Mouse (Mus musculus) neural tube, postnatal 0 days (tissue): Measurements from ENCODE around the gene Ppp1r35. TPM values are rescaled to one million over a fixed set of nuclear protein-coding genes. Genes with fewer than 3 reads are reported as not detected.

Experiments used
- polyA plus RNA-seq: library from polyadenylated mRNA; unstranded; fragments of >200 nt; fragmentation: Nextera tagmentation; extraction: Ambion mirVana; gene quantifications from 2 replicates; pipeline ENCODE4 v1.2.1, GENCODE M21; 2015

The Ppp1r35 gene
- polyA plus RNA-seq = 53.2 and 55.8 TPM in 2 replicates

GRCm38 (mm10) chr5:137778635-137779034 lies at the start of gene Ppp1r35:
Gene Ppp1r35, plus strand, starts transcription at chr5:137778849.

GRCm38 (mm10) chr5:137741023-137741931 lies 37.4 kb upstream of the Ppp1r35 start, which contains the start of gene Nyap1:
Gene Nyap1, minus strand, starts transcription at chr5:137741607.

GRCm38 (mm10) chr5:137745214-137746171 lies 33.2 kb upstream of the Ppp1r35 start, which contains the start of gene Tsc22d4:
Gene Tsc22d4, plus strand, starts transcription at chr5:137745730.

GRCm38 (mm10) chr5:137787151-137787928 lies 8.7 kb downstream of the Ppp1r35 start, which contains the start of the genes Mepce and Zcwpw1:
Gene Mepce, minus strand, starts transcription at chr5:137787655.
Gene Zcwpw1, plus strand, starts transcription at chr5:137787798.

Other genes with a start within 250 kb of the Ppp1r35 start
- gene Epo, start 245.6 kb upstream of the Ppp1r35 start, polyA plus RNA-seq = not detected in 2 replicates
- gene Gnb2, start 245.3 kb upstream of the Ppp1r35 start, polyA plus RNA-seq = 624 and 644 TPM in 2 replicates
- 159 and 196 TPM in 2 replicates for gene Actl6b, start 225.3 kb upstream of the Ppp1r35 start, polyA plus RNA-seq
- gene Tfr2, start 209.0 kb upstream of the Ppp1r35 start, polyA plus RNA-seq = 9.2 and 12.8 TPM in 2 replicates
- 95.2 and 98.7 TPM in 2 replicates for gene Mospd3, start 177.8 kb upstream of the Ppp1r35 start, polyA plus RNA-seq
- 52.0 and 67.0 TPM in 2 replicates for gene Pcolce, start 165.1 kb upstream of the Ppp1r35 start, polyA plus RNA-seq
- gene Fbxo24, start 149.8 kb upstream of the Ppp1r35 start, polyA plus RNA-seq = 0.14 TPM in 1 of 2 replicates, not detected in the other
- 17.9 and 18.3 TPM in 2 replicates for gene Lrch4, start 149.7 kb upstream of the Ppp1r35 start, polyA plus RNA-seq
- gene Gm20605, start 149.7 kb upstream of the Ppp1r35 start, polyA plus RNA-seq = 2.6 and 5.1 TPM in 2 replicates
- 3.2 and 4.3 TPM in 2 replicates for gene Sap25, start 137.5 kb upstream of the Ppp1r35 start, polyA plus RNA-seq
- gene Irs3, start 133.1 kb upstream of the Ppp1r35 start, polyA plus RNA-seq = 0.13 and 0.28 TPM in 2 replicates
- 23.7 and 24.8 TPM in 2 replicates for gene Agfg2, start 94.1 kb upstream of the Ppp1r35 start, polyA plus RNA-seq
- 26.4 and 29.9 TPM in 2 replicates for gene Nyap1, start 37.2 kb upstream of the Ppp1r35 start, polyA plus RNA-seq
- 413 and 448 TPM in 2 replicates for gene Tsc22d4, start 33.1 kb upstream of the Ppp1r35 start, polyA plus RNA-seq
- 14.7 and 15.7 TPM in 2 replicates for gene Mepce, start 8.8 kb downstream of the Ppp1r35 start, polyA plus RNA-seq
- gene Zcwpw1, start 8.9 kb downstream of the Ppp1r35 start, polyA plus RNA-seq = 9.2 and 10.5 TPM in 2 replicates
- gene Pilra, start 57.4 kb downstream of the Ppp1r35 start, polyA plus RNA-seq = 0.58 and 0.71 TPM in 2 replicates
- 0.28 TPM in 1 of 2 replicates, not detected in the other for gene Pilrb1, start 79.3 kb downstream of the Ppp1r35 start, polyA plus RNA-seq
- not detected in 2 replicates for gene Pilrb2, start 93.0 kb downstream of the Ppp1r35 start, polyA plus RNA-seq
- gene Cyp3a13, start 142.8 kb downstream of the Ppp1r35 start, polyA plus RNA-seq = 0.05 TPM in 1 of 2 replicates, not detected in the other
- gene Gjc3, start 184.2 kb downstream of the Ppp1r35 start, polyA plus RNA-seq = 8.3 and 8.5 TPM in 2 replicates
- not detected in 2 replicates for gene Azgp1, start 202.7 kb downstream of the Ppp1r35 start, polyA plus RNA-seq
- not detected in 2 replicates for gene Smok3a, start 242.4 kb downstream of the Ppp1r35 start, polyA plus RNA-seq
- gene Smok3b, start 242.6 kb downstream of the Ppp1r35 start, polyA plus RNA-seq = 0.06 TPM in 1 of 2 replicates, not detected in the other